Mouse (Mus musculus): ENCODE measurements around the gene Nbl1. TPM values are rescaled to one million over a fixed set of nuclear protein-coding genes. Genes with fewer than 3 reads are reported as not detected.
A peak's percentile ranks its signal among the peaks of the same experiment; 100 is the strongest.

Nbl1 gene
- total RNA-seq (2021) = 10 to 100 TPM; 80.3 to 92.2 TPM
- long read RNA-seq, transcript Nbl1-201 (4 exons, 1,793 nt) = major isoform, 60 of 116 reads
- long read RNA-seq, partial matches to known transcripts = 4 of 116 reads
- long read RNA-seq, other reads (novel, unspliced or antisense) = 52 of 116 reads

GRCm38 (mm10) chr4:139092356-139093195 is at the start of gene Nbl1:
TSS of gene Nbl1 (minus strand) at chr4:139092993.
- no peak for DNase-seq (ENCODE audit: low spot score in 2 of 2)

- no peak for DNase-seq (ENCODE audit: low spot score in 2 of 2)
Measured at GRCm38 (mm10) chr4:139141785-139142184, 49.0 kb upstream of the Nbl1 start.

- DNase-seq (ENCODE audit: low spot score in 2 of 2) = no peak
Measured at GRCm38 (mm10) chr4:139140267-139140666, 47.5 kb upstream of the Nbl1 start.

- no peak for DNase-seq (ENCODE audit: low spot score in 2 of 2)
Measured at GRCm38 (mm10) chr4:139136011-139136410, 43.2 kb upstream of the Nbl1 start.

- DNase-seq (ENCODE audit: low spot score in 2 of 2) = no peak
Measured at GRCm38 (mm10) chr4:139133109-139133508, 40.3 kb upstream of the Nbl1 start.

GRCm38 (mm10) chr4:139131858-139132672 is 39.3 kb upstream of the Nbl1 start:
- peak in 1 of 2 experiments; percentile 34 for DNase-seq (ENCODE audit: low spot score in 2 of 2)

- DNase-seq (ENCODE audit: low spot score in 2 of 2) = peak; percentile 97 to 99
Measured at GRCm38 (mm10) chr4:139130701-139131549, 38.1 kb upstream of the Nbl1 start, which contains the start of gene Minos1. TSS of gene Minos1 (minus strand) at chr4:139131113.

- DNase-seq (ENCODE audit: low spot score in 2 of 2) = peak in 1 of 2 experiments; percentile 17
Measured at GRCm38 (mm10) chr4:139129806-139130700, 37.3 kb upstream of the Nbl1 start.

- no peak for DNase-seq (ENCODE audit: low spot score in 2 of 2)
Measured at GRCm38 (mm10) chr4:139126475-139126874, 33.7 kb upstream of the Nbl1 start.

- DNase-seq (ENCODE audit: low spot score in 2 of 2) = no peak
Measured at GRCm38 (mm10) chr4:139124940-139125339, 32.1 kb upstream of the Nbl1 start.

GRCm38 (mm10) chr4:139122557-139122956 is 29.8 kb upstream of the Nbl1 start:
- DNase-seq (ENCODE audit: low spot score in 2 of 2) = no peak

- DNase-seq (ENCODE audit: low spot score in 2 of 2) = no peak
Measured at GRCm38 (mm10) chr4:139120998-139121397, 28.2 kb upstream of the Nbl1 start.

- no peak for DNase-seq (ENCODE audit: low spot score in 2 of 2)
Measured at GRCm38 (mm10) chr4:139120281-139120814, 27.6 kb upstream of the Nbl1 start.

GRCm38 (mm10) chr4:139116356-139117063 is 23.7 kb upstream of the Nbl1 start:
- no peak for DNase-seq (ENCODE audit: low spot score in 2 of 2)

- DNase-seq (ENCODE audit: low spot score in 2 of 2) = no peak
Measured at GRCm38 (mm10) chr4:139115721-139116120, 22.9 kb upstream of the Nbl1 start.

- no peak for DNase-seq (ENCODE audit: low spot score in 2 of 2)
Measured at GRCm38 (mm10) chr4:139112482-139112881, 19.7 kb upstream of the Nbl1 start.

GRCm38 (mm10) chr4:139111421-139111820 is 18.6 kb upstream of the Nbl1 start:
- no peak for DNase-seq (ENCODE audit: low spot score in 2 of 2)

- no peak for DNase-seq (ENCODE audit: low spot score in 2 of 2)
Measured at GRCm38 (mm10) chr4:139110858-139111257, 18.1 kb upstream of the Nbl1 start.

GRCm38 (mm10) chr4:139105453-139105852 is 12.7 kb upstream of the Nbl1 start:
- no peak for DNase-seq (ENCODE audit: low spot score in 2 of 2)
